Mouse (Mus musculus) cortical plate, adult 2 months (tissue): ENCODE results near the gene Apopt1. TPM values are rescaled to one million over a fixed set of nuclear protein-coding genes. Genes with fewer than 3 reads are reported as not detected.
A peak's percentile ranks its signal among the peaks of the same experiment; 100 is the strongest.

ENCODE experiments used
- H3K27ac ChIP-seq: fragments of 200-500 bp; 2 replicates; pipeline ENCODE4 v1.5.1; 2012; ENCODE audit warnings: low read length, control low read depth, inconsistent platforms; ENCODE audit not compliant: insufficient read depth
- H3K4me1 ChIP-seq: fragments of 200-500 bp; 2 replicates; pipeline ENCODE4 v1.6.1; 2011; ENCODE audit warnings: low read length; ENCODE audit not compliant: control insufficient read depth, insufficient read depth
- H3K4me3 ChIP-seq: fragments of 200-500 bp; 2 replicates; pipeline ENCODE4 v1.5.1; 2011; ENCODE audit warnings: mild to moderate bottlenecking, low read length, control low read depth; ENCODE audit not compliant: insufficient read depth
- CTCF ChIP-seq: fragments of 200-500 bp; IDR thresholded peaks from 2 replicates; pipeline ENCODE4 v1.5.1; 2011; ENCODE audit warnings: mild to moderate bottlenecking, control low read depth, low read length; ENCODE audit not compliant: insufficient read depth; ENCODE audit errors: extremely low read depth
- POLR2A ChIP-seq: fragments of 200-500 bp; IDR thresholded peaks from 2 replicates; pipeline ENCODE4 v1.6.1; 2011; ENCODE audit warnings: mild to moderate bottlenecking, low read length, control low read depth; ENCODE audit not compliant: insufficient read depth; ENCODE audit errors: extremely low read depth
- polyA plus RNA-seq: library from polyadenylated mRNA; depleted of rRNA; stranded (reverse); fragments of >200 nt; gene quantifications from 2 replicates; pipeline ENCODE4 v1.2.3, GENCODE M21; 2012

The Apopt1 gene
- polyA plus RNA-seq, 1 experiment, result 48.4 TPM

DNA sequence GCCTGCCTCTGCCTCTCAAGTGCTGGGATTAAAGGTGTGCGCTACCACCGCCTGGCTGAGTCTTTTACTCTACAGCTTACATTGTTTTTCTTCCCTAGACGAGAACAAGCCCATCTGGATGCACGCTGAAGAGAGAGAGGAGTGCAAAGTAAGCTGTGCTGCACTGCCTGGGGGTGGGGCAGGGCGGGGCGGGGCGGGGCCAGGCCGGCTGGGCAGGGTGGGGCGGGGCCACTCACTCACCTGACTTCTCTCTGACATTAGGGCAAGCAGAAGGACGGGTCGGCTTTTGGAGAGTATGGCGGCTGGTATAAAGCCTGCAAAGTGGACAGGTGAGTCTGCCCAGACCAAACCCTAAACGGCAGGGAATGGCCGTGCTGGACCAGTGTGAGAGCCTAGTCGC is 72.1 kb downstream of the Apopt1 start:
- Histone ChIP-seq H3K4me1 (no peaks in the 10 kb centered on the region; the same call in 1 of the 2 replicates), H3K27ac (no peak overlapping the region), H3K4me3 (no peak overlapping the region)
- TF ChIP-seq CTCF (no peak), POLR2A (no peak)

DNA sequence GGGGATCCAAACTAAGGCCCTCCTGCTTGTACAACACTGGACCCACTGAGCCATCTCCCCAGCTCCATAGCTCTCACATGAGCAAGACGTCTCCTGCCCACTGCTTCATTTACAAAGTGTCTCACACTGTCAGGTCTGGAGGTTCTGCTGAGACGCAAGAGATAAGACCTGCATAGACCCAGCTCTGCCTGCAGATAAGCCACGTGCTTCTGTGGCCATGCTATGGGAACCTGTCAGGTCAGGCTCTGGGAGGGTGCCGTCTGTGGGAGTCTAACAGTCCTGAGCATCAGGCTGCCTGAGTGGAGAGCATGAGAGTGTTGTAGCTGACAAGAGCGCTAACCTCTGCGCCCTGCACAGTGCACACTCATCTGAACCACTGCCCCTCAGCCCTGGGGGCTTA is 74.0 kb downstream of the Apopt1 start:
- Histone ChIP-seq H3K27ac (no peak overlapping the region), H3K4me3 (no peak overlapping the region), H3K4me1 (peaks cover 4% of the 10 kb centered on the region)
- TF ChIP-seq CTCF, result no peak
- no peak for TF ChIP-seq POLR2A

DNA sequence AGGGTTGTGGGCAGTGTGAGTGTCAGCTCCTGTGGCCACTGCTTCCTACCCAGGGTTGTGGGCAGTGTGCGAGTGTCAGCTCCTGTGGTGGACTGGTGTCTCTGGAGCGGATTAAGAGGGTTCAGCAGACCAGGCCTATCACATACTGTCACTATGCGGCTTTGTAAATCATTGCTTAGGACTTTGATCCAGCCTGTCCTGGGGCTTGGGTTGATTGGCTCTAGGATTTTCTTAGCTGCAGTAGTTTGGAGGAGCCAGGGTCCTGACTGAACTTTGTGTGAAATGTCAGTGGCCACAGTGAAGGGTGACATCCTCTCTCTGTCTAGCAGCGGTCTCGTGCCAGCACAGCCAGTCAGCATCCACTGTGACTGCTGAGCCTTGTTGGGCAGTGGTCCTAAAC is 77.0 kb downstream of the Apopt1 start:
- Histone ChIP-seq H3K4me1 (peaks cover 5% of the 10 kb centered on the region), H3K27ac (no peak overlapping the region), H3K4me3 (no peak overlapping the region)
- no peak for TF ChIP-seq CTCF
- no peak for TF ChIP-seq POLR2A

DNA sequence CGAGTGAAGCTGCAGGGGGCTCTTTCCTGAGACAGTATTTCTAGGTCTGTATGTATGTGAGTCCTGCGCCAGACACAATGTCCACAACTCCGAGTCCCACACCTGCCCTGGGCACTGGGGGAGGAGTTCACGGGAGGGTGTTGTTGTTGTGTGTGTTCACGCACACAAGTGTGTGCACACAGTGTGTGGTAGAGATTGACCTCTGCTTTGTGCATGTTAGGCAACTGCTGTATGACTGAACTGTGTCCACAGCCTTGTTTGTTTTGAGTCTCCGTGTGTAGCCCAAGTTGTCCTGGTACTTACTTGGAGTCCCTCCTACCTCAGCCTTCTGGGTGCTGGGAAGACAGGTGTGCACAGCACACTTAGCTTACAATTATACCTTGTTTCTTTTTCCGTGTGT is 77.6 kb downstream of the Apopt1 start:
- Histone ChIP-seq H3K27ac (no peak overlapping the region), H3K4me3 (no peak overlapping the region), H3K4me1 (peaks cover 5% of the 10 kb centered on the region)
- TF ChIP-seq CTCF, result no peak
- no peak for TF ChIP-seq POLR2A

DNA sequence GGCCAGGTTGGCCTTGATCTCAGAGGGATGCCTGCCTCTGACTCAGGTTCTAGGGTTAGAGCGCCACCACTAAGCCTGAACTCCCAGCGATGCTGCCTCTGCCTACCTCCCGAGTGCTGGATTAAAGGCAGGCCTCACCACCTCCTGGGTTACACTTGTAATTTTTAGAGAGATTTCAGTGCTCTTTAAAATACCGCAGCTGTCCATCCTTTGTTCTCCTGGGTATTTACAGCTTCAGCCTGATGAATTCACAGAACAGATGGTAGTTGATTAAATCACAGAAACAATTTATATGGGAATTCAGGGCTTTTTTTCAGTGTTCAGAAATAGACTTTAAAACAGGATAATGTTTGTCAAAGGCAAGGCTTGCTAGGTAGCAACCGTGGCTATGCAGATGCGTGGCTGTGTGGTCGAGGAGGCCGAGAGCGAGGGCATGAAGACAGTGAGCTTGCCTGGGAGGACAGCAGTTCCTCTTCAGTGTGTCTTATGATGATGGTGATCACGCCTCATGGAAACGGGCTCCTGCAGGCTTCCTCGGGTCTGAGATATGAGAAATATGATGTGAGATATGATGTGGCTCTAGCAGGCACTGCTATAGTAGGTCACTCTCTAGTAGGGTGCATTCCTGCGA is 78.5 kb downstream of the Apopt1 start:
- TF ChIP-seq POLR2A, result no peak
- no peak for TF ChIP-seq CTCF
- Histone ChIP-seq H3K4me1 (peaks cover 5% of the 10 kb centered on the region), H3K4me3 (no peak overlapping the region), H3K27ac (0 out of 2 replicates have a peak overlapping the region, but pooled peaks have one; percentile 58)

DNA sequence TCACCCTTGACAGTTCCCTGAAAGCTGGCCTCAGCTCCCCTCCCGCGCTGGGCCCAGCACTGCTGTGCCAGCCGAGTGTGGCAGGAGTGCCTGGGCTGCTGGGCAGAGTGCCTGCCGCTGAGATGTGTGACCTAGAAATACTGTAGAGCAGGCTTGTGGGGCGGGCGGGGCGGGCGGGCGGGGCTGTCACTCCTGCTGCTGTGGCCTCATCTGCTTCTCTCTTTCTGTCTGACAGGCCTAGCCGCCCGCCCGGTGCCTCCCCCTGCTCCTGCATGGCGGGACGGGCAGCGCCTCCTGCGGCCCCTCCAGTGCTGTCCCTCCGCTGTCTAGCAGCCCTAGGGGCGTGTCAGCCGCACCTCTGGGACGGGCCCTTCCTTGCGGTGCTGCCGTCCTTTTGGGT is 81.0 kb downstream of the Apopt1 start:
- Histone ChIP-seq H3K4me1 (peaks cover 5% of the 10 kb centered on the region), H3K27ac (no peak overlapping the region), H3K4me3 (no peak overlapping the region)
- TF ChIP-seq CTCF (no peak), POLR2A (no peak)

DNA sequence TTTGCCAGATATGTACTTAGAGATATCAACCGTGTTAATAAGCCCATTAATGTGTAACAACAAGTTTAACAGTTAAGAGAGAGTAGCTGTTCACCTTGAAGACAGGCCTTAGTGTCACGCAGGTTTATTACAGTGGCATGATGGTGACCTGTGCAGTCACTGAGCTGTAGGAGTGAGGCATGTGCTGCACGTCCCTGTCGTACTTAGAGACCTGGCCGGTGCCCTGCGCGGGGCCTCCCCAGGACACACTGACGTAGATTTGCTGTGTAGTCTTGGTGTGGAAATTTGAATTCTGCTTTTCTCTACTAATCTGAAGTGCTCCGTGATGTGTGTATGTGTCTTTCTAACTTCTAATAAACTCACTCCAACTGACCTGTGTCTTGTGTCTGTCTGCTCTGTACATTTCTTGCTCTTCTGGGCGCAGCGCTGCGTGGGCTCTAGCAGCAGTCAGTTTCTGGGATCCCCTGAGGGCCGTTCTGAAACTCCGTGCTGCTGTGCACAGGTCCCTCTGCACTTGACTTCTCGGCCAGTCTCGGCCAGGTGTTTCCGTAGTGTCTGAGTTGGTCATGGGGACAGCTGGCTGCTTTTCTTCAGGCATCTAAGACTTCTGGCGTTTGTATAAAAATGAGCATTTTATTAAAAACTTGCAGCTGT is 81.6 kb downstream of the Apopt1 start:
- no peak overlapping the region for H3K27ac ChIP-seq
- TF ChIP-seq POLR2A, result no peak
- TF ChIP-seq CTCF, result no peak

DNA sequence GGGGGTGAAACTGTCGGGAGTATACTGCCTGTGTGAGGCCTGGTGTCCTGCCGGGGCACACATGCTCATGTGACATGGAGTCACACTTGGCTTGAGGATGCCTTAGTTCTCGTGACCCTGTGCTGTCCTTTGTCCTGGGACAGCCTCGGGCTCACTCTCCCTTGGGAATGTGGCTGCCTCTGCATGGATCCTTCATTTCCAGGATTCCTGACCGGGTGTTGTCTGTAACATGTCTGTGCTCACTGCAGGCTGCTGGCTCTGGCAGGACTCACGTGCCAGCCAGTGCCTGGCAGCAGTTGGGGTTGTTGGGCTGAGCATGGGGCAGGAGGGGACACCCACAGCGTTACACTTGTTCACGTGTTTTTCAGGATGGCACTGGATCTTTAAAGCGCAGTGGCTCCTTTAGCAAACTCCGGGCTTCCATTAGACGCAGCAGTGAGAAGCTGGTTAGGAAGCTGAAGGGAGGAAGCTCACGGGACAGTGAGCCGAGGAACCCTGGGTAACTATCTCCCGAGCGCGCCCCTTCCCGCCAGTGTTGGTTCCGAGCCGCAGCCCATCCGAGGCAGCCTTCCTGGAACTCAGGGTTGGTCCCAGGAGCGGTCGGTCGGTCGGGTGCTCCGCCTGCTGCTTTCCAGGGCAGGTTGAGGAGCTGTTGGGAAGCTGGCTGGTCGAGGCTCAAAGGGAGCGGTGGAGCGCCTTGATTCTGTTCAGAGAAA is 82.3 kb downstream of the Apopt1 start:
- H3K27ac ChIP-seq, result no peak overlapping the region
- no peak overlapping the region for H3K4me3 ChIP-seq
- TF ChIP-seq POLR2A (no peak), CTCF (no peak)
- H3K4me1 ChIP-seq, result peaks cover 7% of the 10 kb centered on the region

More for the DNA sequence above, 81.6 kb downstream of the Apopt1 start:
- Histone ChIP-seq H3K4me1 (peaks cover 5% of the 10 kb centered on the region), H3K4me3 (no peak overlapping the region)

DNA sequence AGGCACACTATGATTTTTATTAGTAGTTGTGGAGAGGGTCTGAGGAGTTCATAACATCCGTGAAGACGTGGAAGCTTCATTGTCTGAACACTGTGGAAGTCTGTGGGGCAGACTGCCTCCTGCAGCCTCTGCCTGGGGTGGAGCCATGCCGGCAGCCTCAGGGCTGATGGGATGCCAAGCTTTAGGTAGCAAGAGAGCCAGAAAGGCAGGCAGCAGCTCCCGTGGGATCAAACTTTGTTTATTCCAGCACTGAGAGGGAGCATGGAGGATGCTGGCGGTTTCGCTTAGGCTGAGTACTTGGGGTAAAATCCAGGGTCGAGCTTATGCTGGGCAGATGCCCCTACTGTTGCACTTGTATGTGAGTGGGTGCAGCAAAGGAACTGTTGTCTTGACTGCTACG is 84.2 kb downstream of the Apopt1 start:
- Histone ChIP-seq H3K27ac (no peak overlapping the region), H3K4me1 (peaks cover 11% of the 10 kb centered on the region), H3K4me3 (no peak overlapping the region)
- TF ChIP-seq POLR2A, result no peak
- TF ChIP-seq CTCF, result no peak

DNA sequence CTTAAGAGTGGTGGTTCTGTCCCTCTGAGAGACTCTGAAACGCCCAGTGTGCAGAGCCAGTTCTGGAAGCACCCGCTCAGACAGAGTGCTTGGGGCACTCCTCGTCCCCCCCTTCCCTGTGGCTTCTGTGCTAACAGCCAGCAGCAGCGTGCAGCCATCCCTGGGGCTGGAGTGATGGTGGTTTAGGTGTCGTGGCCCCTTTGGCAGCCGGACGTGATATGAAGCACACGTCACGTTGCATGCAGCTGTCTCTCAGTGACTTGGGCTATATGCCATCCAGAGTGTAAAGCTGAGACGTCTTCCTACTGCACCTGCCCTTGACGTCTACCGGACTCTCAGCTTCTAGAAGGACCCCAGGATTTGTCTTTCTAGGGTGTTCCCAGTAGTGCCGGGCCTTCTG is 85.4 kb downstream of the Apopt1 start:
- H3K4me1 ChIP-seq, result peaks cover 11% of the 10 kb centered on the region

More for the DNA sequence above, 85.4 kb downstream of the Apopt1 start:
- Histone ChIP-seq H3K27ac (no peak overlapping the region), H3K4me3 (no peak overlapping the region)
- TF ChIP-seq CTCF (no peak), POLR2A (no peak)
